Mouse (Mus musculus): Measurements from ENCODE around the gene Wdr24.
A peak's percentile ranks its signal among the peaks of the same experiment; 100 is the strongest.

The Wdr24 gene

DNA sequence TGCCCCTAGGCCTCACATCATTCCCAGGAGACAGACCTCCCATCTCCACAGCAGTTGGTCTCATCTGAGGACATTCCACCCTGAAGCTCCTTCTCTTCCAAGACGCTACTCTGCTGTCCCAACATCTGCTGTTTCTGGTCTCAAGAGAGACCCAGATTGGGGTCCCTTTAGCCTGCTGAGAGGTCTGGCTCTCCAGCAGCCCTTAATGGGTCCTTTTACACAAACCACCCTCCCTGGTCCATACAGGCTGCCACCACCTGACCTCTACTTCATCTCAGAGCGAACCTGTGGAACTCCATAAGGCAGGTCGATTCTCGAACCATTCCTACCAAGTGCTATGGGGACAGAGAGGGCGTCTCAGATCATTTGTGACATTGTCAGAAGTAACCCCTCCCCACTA is 15.4 kb upstream of the Wdr24 start:
- no peak for DNase-seq

- peak; percentile 65 for DNase-seq
Measured at GRCm38 (mm10) chr17:25808789-25809605, 14.4 kb upstream of the Wdr24 start, which contains the start of gene Fbxl16. Fbxl16 (plus strand) TSS chr17:25809085.

GRCm38 (mm10) chr17:25809606-25810340 is 13.7 kb upstream of the Wdr24 start:
- DNase-seq: no peak

GRCm38 (mm10) chr17:25810890-25811289 is 12.5 kb upstream of the Wdr24 start:
- no peak for DNase-seq

GRCm38 (mm10) chr17:25813471-25813870 is 10.0 kb upstream of the Wdr24 start:
- peak; percentile 86 for DNase-seq

DNA sequence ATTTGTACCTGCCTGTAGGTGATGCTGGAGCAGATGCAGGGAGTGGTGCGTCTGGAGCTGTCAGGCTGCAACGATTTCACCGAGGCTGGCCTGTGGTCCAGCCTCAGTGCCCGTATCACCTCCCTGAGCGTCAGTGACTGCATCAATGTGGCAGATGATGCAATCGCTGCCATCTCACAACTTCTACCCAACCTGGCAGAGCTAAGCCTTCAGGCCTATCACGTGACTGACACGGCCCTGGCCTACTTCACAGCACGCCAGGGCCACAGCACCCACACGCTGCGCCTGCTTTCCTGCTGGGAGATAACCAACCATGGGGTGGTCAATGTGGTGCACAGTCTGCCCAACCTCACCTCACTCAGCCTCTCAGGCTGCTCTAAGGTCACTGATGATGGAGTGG is 5.8 kb upstream of the Wdr24 start:
- DNase-seq: no peak

DNA sequence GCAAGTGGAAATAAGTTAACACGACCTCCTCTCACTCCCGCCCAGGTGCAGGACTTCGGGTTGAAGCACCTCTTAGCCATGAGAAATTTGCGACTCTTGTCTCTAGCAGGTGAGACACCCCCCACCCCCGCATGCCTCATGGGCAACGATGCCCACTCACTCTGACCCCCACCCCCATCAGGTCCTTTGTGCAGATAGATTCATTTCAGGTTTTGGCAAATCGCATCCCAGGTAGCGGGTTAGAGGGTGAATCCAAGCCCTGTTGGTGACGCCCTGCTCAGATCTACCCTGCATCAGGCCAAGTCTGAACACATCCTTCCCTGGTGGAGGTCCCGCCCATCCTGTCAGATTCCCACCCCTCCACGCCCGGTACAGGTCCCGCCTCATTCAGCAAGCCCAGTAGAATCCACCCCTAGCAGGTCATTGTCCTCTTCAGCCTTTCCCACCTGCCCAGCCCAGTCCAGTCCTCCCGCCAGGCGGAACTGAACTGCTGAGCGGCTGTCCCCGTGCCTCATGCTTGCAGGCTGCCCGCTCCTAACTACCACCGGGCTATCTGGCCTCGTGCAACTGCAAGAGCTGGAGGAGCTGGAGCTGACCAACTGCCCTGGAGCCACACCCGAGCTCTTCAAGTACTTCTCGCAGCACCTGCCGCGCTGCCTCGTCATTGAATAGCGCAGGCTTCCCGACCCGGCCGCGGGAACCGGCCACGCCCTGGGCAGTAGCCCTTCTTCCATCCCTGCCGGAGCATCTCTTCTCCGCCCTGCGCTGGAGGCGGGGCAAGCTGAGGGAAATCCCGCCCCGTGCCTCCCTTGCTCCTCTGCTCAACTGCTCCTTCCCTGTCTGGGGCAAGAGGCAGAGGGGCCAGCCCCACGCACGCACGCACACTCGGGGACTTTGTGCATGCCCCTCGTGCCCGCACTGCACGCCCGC is 4.3 kb upstream of the Wdr24 start:
- no peak for DNase-seq

- DNase-seq: no peak
Measured at GRCm38 (mm10) chr17:25824362-25825142, 1.1 kb downstream of the Wdr24 start.

DNA sequence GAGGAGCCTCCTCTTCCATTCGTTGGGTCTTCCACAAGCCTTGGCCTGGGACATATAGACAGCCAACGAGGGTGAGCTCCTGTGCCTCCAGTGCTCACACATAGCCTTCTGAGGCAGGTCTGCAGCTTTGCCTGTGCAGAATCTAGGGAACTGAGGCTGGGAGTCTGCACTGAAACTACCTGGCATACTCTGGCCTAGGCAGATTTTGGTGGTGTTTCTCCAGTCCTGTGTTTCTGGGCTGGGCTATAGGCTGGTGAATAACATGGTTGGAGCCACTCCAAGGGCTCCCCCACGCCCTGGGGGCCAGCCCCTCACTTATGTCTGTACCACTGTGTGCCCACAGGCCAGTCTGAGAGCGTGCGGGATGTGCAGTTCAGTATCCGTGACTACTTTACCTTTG is 1.9 kb downstream of the Wdr24 start:
- no peak for DNase-seq

GRCm38 (mm10) chr17:25825984-25826570 is 2.6 kb downstream of the Wdr24 start:
- no peak for DNase-seq

GRCm38 (mm10) chr17:25827011-25827410 is 3.6 kb downstream of the Wdr24 start:
- DNase-seq: no peak

DNA sequence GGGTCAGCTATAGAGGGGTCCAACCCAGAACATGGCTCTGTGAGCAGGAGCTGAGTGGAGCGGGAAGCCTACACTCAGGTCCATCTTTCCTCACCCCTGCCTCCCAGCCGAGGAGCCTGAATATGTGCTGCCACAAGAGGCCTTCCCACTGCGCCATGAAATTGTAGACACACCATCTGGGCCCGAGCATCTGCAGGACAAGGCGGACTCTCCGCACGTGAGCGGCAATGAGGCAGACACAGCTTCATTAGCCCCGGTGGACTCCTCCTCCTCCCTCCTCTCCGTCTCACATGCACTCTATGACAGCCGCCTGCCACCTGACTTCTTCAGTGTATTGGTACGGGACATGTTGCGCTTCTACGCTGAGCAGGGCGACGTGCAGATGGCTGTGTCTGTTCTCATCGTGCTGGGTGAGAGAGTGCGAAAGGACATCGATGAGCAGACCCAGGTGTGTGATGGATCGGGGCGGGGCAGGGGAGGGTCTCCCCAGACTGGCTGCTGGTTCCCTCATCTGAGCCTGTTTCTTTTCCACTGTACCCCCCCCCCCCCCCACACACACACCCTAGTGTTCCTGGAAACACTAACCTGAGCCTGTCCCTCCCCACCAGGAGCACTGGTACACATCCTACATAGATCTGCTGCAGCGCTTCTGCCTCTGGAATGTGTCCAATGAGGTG is 4.3 kb downstream of the Wdr24 start:
- no peak for DNase-seq

DNA sequence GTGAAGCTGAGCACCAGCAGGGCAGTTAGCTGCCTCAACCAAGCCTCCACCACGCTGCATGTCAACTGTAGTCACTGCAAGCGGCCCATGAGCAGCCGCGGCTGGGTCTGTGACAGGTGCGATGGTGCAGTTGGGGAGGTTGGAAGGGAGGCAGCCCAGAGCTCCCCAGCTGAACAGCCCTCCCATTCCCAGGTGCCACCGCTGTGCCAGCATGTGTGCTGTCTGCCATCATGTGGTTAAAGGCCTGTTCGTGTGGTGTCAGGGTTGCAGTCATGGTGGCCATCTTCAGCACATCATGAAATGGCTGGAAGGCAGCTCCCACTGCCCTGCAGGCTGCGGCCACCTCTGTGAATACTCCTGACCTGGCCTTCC is 4.8 kb downstream of the Wdr24 start:
- no peak for DNase-seq

DNA sequence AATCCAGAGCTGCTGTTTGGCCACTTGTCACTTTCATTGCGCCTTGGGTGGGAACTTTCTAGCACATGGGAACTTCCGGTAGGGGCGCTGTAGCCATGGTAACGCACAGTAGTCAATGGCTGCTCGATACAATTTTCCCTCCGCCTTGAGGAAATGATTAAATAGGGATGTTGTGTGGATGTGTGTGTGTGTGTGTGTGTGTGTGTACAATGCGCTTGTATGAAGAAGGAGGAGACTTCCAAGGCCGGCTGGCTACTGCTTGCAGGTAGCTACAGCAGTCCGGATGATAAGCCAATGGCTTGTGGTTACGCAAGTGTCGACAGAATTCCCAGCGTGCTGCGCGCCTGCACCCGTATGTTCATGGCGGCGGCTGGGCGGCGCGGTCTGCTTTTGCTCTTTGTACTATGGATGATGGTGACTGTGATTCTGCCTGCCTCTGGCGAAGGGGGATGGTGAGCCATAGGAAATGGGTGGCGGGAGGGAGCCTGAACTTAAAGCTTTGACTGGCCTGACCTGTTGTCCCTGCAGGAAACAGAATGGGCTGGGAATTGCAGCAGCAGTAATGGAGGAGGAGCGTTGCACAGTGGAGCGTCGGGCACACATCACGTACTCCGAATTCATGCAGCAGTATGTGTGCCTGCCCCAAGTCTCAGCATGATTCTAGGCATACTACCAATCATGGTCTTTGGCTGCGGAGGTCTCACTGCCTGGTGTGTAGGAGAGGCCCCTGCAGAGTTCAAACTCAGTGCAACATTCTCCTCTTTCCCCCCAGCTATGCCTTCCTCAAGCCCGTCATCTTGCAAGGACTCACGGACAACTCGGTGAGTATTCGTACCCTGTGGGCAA is 5.5 kb downstream of the Wdr24 start, which contains the start of gene Jmjd8:
Gene Jmjd8 (plus strand): TSS at position 156 of the 846 bp plus-strand sequence.
- DNase-seq: peak; percentile 83

DNA sequence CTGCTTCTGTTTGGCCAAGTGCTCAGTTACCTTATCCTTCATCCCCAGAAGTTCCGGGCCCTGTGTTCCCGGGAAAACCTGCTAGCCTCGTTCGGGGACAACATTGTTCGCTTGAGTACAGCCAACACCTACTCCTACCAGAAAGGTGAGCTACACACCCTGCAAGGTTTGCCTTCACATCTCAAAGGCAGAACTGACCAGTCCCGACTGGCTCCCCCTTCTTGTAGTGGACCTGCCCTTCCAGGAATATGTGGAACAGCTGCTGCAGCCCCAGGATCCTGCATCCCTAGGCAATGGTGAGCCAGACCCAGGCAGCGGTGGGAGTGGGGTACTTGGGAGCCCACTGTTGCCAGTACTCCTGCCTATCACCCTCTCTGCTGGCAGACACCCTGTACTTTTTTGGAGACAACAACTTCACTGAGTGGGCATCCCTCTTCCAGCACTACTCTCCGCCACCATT is 6.2 kb downstream of the Wdr24 start:
- DNase-seq: no peak

GRCm38 (mm10) chr17:25830200-25830753 is 6.8 kb downstream of the Wdr24 start:
- DNase-seq: no peak

DNA sequence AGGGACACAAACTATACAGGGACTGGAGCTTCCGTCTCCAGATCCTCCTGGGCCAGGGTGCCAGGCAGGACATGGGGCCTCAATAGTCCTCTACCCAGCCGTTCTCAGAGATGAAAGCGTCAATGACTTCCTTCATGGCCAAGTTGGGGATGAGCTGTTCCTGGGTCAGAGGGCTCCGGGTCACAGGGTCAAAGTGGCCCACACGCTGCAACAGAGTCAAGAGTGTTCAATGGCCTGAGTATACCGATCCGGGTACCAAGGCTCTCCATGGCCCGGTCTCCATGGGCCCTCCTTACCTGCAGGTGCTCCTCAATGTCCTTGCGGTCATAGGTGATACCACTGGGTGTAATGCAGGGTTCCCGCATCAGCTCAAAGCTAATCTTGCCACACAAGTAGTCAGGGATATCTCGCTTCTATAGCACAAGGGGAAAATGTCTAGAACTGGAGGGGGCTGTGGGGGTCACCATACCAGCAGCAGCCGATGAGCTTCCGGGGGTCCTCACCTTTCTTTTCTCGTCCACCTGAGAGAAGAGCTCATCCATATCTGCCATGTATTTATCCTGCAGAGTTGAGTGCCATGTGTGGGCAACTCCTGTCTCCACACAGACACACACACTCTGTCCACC is 7.5 kb downstream of the Wdr24 start:
- no peak for DNase-seq

DNA sequence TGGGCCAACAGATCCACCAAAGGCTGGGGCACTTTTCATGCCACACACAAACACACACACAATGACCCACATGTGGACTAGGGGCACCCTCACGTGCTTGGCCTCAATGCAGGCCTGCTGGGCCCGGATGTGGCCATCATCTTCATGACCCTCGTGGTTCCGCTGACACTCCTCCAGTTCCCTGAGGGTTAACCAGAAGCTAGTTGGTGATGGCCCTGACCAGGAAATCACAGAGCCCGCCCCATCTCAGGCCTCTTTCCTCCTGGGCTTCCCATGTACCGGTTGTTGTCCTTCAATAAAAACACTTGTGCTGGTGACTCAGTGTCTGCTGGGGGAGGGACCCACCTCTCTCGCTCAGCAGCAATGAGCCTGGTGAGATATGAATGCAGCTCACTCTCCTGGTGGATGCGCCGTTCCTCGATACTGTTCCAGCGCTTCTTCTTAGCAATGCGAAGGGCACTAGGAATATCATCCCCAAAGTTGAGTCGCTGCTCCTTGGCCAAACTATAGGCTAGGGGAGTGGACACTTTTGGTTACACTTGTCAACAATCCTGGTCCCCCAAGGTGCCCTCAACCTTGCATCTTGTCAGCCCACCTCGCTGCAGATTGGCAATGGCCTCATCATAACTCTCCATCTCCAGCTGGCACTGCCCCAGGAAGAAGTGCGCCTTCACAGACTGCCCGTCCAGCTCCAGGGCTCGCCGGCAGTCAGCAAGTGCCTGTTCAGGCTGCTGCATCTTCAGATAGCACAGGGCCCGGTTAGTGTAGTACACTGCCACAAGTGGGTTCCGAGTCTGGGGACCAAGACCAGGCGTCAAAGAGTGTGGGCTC is 8.2 kb downstream of the Wdr24 start:
- no peak for DNase-seq

Data from lung, postnatal 36 days (tissue).